ENCODE assay signal across 24 mouse cellular contexts in the genomic region with DNA sequence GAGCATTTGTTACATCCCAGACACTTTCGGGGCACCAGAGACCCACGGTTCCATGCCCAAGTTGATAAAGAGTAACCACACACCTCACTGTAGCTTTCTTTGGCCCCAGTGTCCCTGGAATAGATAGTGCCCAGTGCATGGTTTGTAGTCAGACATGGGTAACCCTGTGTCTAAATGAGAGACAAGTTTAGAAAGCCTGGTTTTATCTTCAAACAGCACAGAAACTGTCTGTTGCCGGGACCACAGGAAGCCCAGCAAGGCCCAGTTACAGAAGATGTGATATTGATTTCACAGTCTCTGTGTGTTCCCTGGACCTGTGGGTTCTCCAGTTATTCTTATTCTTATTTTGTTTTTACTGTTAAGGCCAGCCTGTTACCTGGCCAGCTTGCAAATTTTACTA.
DNase-seq lines count a peak whose midpoint lies in the region; ATAC-seq and TF ChIP-seq lines count a peak whose summit lies in the region.
"Had no signal": no experiment of that assay in that cellular context is flagged by ENCODE, and none has a peak within 500 bp of the region (broad histone marks: within the 10 kb centered on the region; RNA-seq: fewer than 3 reads in every experiment).

No protein-coding gene starts in this region.

- H3K4me3 ChIP-seq in heart, embryonic 13.5 days: no peak overlapping the region
- no peak overlapping the region for H3K4me3 ChIP-seq in liver, embryonic 11.5 days (ENCODE audit: low read depth, low read length)
- H3K4me3 ChIP-seq in liver, postnatal 0 days (ENCODE audit: low read depth, low read length): no peak overlapping the region
- H3K4me3 ChIP-seq in thymus, adult 2 months (ENCODE audit: control insufficient read depth, insufficient read depth, low read length): no peak overlapping the region
- H3K4me3 ChIP-seq: embryonic facial prominence, embryonic 13.5 days; hindbrain, embryonic 13.5 days; kidney, embryonic 15.5 days; lung, embryonic 15.5 days; midbrain, embryonic 13.5 days had no signal

- H3K36me3 ChIP-seq in heart, embryonic 13.5 days: no peaks in the 10 kb centered on the region
- H3K36me3 ChIP-seq in liver, embryonic 11.5 days (ENCODE audit: control insufficient read depth, insufficient read depth, low read length): no peaks in the 10 kb centered on the region
- H3K36me3 ChIP-seq in liver, postnatal 0 days (replicated peaks; ENCODE audit: insufficient read depth, low read length): no peaks in the 10 kb centered on the region
- no peaks in the 10 kb centered on the region for H3K36me3 ChIP-seq in thymus, adult 2 months (ENCODE audit: control insufficient read depth, insufficient read depth, low read length)
- H3K36me3 ChIP-seq: embryonic facial prominence, embryonic 13.5 days; hindbrain, embryonic 13.5 days; kidney, embryonic 15.5 days; lung, embryonic 15.5 days; midbrain, embryonic 13.5 days had no signal

- no peaks in the 10 kb centered on the region for H3K27me3 ChIP-seq in heart, embryonic 13.5 days (replicated peaks)
- peaks cover 13% of the 10 kb centered on the region for H3K27me3 ChIP-seq in liver, embryonic 11.5 days (replicated peaks; ENCODE audit: control insufficient read depth, insufficient read depth, low read length)
- H3K27me3 ChIP-seq in liver, postnatal 0 days (ENCODE audit: insufficient read depth, low read length): peaks cover 9% of the 10 kb centered on the region; the same call in 1 of the 2 replicates
- no peaks in the 10 kb centered on the region for H3K27me3 ChIP-seq in thymus, adult 2 months (ENCODE audit: control insufficient read depth, insufficient read depth, low read length)
- H3K27me3 ChIP-seq: embryonic facial prominence, embryonic 13.5 days; hindbrain, embryonic 13.5 days; kidney, embryonic 15.5 days; lung, embryonic 15.5 days; midbrain, embryonic 13.5 days had no signal

- peak overlapping the region; percentile 77 for H3K27ac ChIP-seq in heart, embryonic 13.5 days (replicated peaks)
- peak overlapping the region; percentile 90 for H3K27ac ChIP-seq in liver, embryonic 11.5 days (ENCODE audit: low read depth, low read length)
- H3K27ac ChIP-seq in liver, postnatal 0 days (ENCODE audit: low read depth): peak overlapping the region; percentile 80
- H3K27ac ChIP-seq in thymus, adult 2 months (ENCODE audit: control insufficient read depth, insufficient read depth, low read length): no peak overlapping the region
- H3K27ac ChIP-seq: embryonic facial prominence, embryonic 13.5 days; hindbrain, embryonic 13.5 days; kidney, embryonic 15.5 days; lung, embryonic 15.5 days; midbrain, embryonic 13.5 days had no signal

- no peak for TF ChIP-seq CTCF in liver, postnatal 0 days (IDR thresholded peaks at IDR 0.05; ENCODE audit: low read depth)
- no peak for TF ChIP-seq CTCF in thymus, adult 2 months (IDR thresholded peaks at IDR 0.05; ENCODE audit: borderline replicate concordance, control insufficient read depth, extremely low read depth, insufficient read depth, low read length, poor library complexity)

- H3K9me3 ChIP-seq in heart, embryonic 13.5 days: no peaks in the 10 kb centered on the region
- no peaks in the 10 kb centered on the region for H3K9me3 ChIP-seq in liver, embryonic 11.5 days (ENCODE audit: control insufficient read depth, low read length)
- H3K9me3 ChIP-seq in liver, postnatal 0 days (ENCODE audit: low read length): no peaks in the 10 kb centered on the region
- H3K9me3 ChIP-seq: embryonic facial prominence, embryonic 13.5 days; hindbrain, embryonic 13.5 days; kidney, embryonic 15.5 days; lung, embryonic 15.5 days; midbrain, embryonic 13.5 days had no signal

- DNase-seq in heart, postnatal 25 days (ENCODE audit: low spot score): no peak
- peak; percentile 36 for DNase-seq in c-Kit-positive CD71-positive TER-119-negative erythroid progenitor cells, embryonic 14.5 days (ENCODE audit: low read depth)
- no peak for DNase-seq in liver, embryonic 11.5 days (ENCODE audit: low spot score)
- no peak for DNase-seq in liver, postnatal 0 days
- no peak for DNase-seq in left cerebral cortex, postnatal 25 days (ENCODE audit: low spot score in 2 of 2)
- no peak for DNase-seq in cerebellum, adult 9-11 months
- DNase-seq in thymus, adult 2 months: no peak
- DNase-seq: adrenal gland, postnatal 14 days; cerebellum, adult 9-10 months; embryo, embryonic 11 days; gastrocnemius, postnatal 10 days; heart, postnatal 36 days; kidney, adult 11 months; kidney, postnatal 36 days; layer of hippocampus, postnatal 36 days; lung, postnatal 4 days; right cerebral cortex, postnatal 14 days had no signal

- no peak for TF ChIP-seq POLR2A in thymus, adult 2 months (IDR thresholded peaks at IDR 0.05; ENCODE audit: control insufficient read depth, extremely low read depth, insufficient read depth, low read length, poor library complexity)

- no peak for ATAC-seq in heart, embryonic 13.5 days (ENCODE audit: extremely low read depth, insufficient number of reproducible peaks, low FRiP score, low TSS enrichment)
- ATAC-seq in liver, embryonic 11.5 days (replicated peaks; ENCODE audit: low FRiP score): peak; percentile 18; the same call in 1 of the 2 replicates
- ATAC-seq in liver, postnatal 0 days: no peak
- ATAC-seq: forebrain, embryonic 14.5 days; midbrain, embryonic 13.5 days had no signal

- no peak overlapping the region for H3K9ac ChIP-seq in heart, embryonic 13.5 days
- 0 out of 2 replicates have a peak overlapping the region, but pooled peaks have one; percentile 8 for H3K9ac ChIP-seq in liver, embryonic 11.5 days (ENCODE audit: low read depth, low read length)
- H3K9ac ChIP-seq in liver, postnatal 0 days (replicated peaks): no peak overlapping the region
- H3K9ac ChIP-seq: embryonic facial prominence, embryonic 13.5 days; hindbrain, embryonic 13.5 days; kidney, embryonic 15.5 days; lung, embryonic 15.5 days; midbrain, embryonic 13.5 days had no signal

- intact Hi-C loops in heart, postnatal 25 days (cut with DNase I): no loop called here
- intact Hi-C loops in left cerebral cortex, postnatal 25 days (cut with DNase I): loop anchor here (5.0 kb wide), 1 partner anchor 130 kb away; no protein-coding TSS in a partner anchor

- TF ChIP-seq EP300 in liver, postnatal 0 days (IDR thresholded peaks at IDR 0.05; ENCODE audit: low read depth): peak; percentile 61; the same call in 1 of the 2 replicates

- peaks cover 73% of the 10 kb centered on the region for H3K4me1 ChIP-seq in heart, embryonic 13.5 days
- peaks cover 51% of the 10 kb centered on the region for H3K4me1 ChIP-seq in liver, embryonic 11.5 days (replicated peaks; ENCODE audit: control insufficient read depth, insufficient read depth, low read length)
- H3K4me1 ChIP-seq in liver, postnatal 0 days (ENCODE audit: insufficient read depth): peaks cover 52% of the 10 kb centered on the region
- H3K4me1 ChIP-seq in thymus, adult 2 months (replicated peaks; ENCODE audit: control insufficient read depth, insufficient read depth, low read length): peaks cover 19% of the 10 kb centered on the region

- no peak overlapping the region for H3K4me2 ChIP-seq in heart, embryonic 13.5 days
- H3K4me2 ChIP-seq in liver, embryonic 11.5 days: peak overlapping the region; percentile 31
- no peak overlapping the region for H3K4me2 ChIP-seq in liver, postnatal 0 days (ENCODE audit: low read depth, low read length)
- H3K4me2 ChIP-seq: embryonic facial prominence, embryonic 13.5 days; hindbrain, embryonic 13.5 days; kidney, embryonic 15.5 days; lung, embryonic 15.5 days; midbrain, embryonic 13.5 days had no signal

- WGBS in heart, embryonic 13.5 days: 44% methylated on average over 3 of the region's 3 CpGs
- 35% methylated on average over 3 of the region's 3 CpGs for WGBS in liver, embryonic 11.5 days
- 49% methylated on average over 3 of the region's 3 CpGs for WGBS in liver, postnatal 0 days (ENCODE audit: insufficient replicate concordance)
- 74% methylated on average over 3 of the region's 3 CpGs for WGBS in thymus, adult 2 months
